Mouse (Mus musculus): ENCODE data around the gene 1700113H08Rik.

GRCm38 (mm10) chr10:87018876-87019275, 39.0 kb upstream of the 1700113H08Rik start:
- no peak for TF ChIP-seq EP300 (IDR thresholded peaks at IDR 0.05; ENCODE audit: low read depth)
- no peak for TF ChIP-seq CTCF (IDR thresholded peaks at IDR 0.05; ENCODE audit: low read depth)

All from liver, embryonic 14.5 days (tissue).